Mouse (Mus musculus) myocyte (in vitro differentiated cells): ENCODE results near the gene Slc25a22. TPM values are rescaled to one million over a fixed set of nuclear protein-coding genes. Genes with fewer than 3 reads are reported as not detected.

Experiments
- H3K27me3 ChIP-seq: one replicate; pipeline ENCODE4 v1.6.1; 2011; ENCODE audit not compliant: control insufficient read depth, insufficient read depth, insufficient read length
- H3K36me3 ChIP-seq: one replicate; pipeline ENCODE4 v1.6.1; 2011; ENCODE audit not compliant: control insufficient read depth, insufficient read depth
- H3K4me2 ChIP-seq: one replicate; pipeline ENCODE4 v1.6.1; 2011; ENCODE audit warnings: low read depth, control low read depth
- H3K4me3 ChIP-seq: one replicate; pipeline ENCODE4 v1.5.1; 2011; ENCODE audit warnings: mild to moderate bottlenecking, control low read depth, moderate library complexity
- H3K79me2 ChIP-seq: one replicate; pipeline ENCODE4 v1.6.1; 2011; ENCODE audit not compliant: control insufficient read depth, insufficient read depth
- H3ac ChIP-seq: one replicate; pipeline ENCODE4 v1.6.1; 2011; ENCODE audit not compliant: control insufficient read depth, insufficient read length
- CEBPB ChIP-seq: IDR thresholded peaks from 2 replicates; pipeline ENCODE4 v1.6.1; 2011; ENCODE audit warnings: mild to moderate bottlenecking, moderate library complexity; ENCODE audit not compliant: poor library complexity, insufficient read depth, severe bottlenecking
- E2F4 ChIP-seq: IDR thresholded peaks from one replicate; pipeline ENCODE4 v1.6.1; 2011; ENCODE audit warnings: mild to moderate bottlenecking, control low read depth, moderate library complexity; ENCODE audit not compliant: insufficient read depth
- MAX ChIP-seq: IDR thresholded peaks from one replicate; pipeline ENCODE4 v1.6.1; 2011; ENCODE audit warnings: low read depth, mild to moderate bottlenecking, control low read depth
- MYOD1 ChIP-seq, 3 experiments: IDR thresholded peaks; one replicate each; pipeline ENCODE4 v1.6.1; 2011; ENCODE audit warnings: control low read depth in 2 of 3, low read depth in 2 of 3, mild to moderate bottlenecking in 2 of 3, moderate library complexity in 1 of 3; ENCODE audit not compliant: insufficient read length in 2 of 3, control insufficient read depth in 1 of 3
- MYOG ChIP-seq, 3 experiments: IDR thresholded peaks; one replicate each; pipeline ENCODE4 v1.6.1; 2011; ENCODE audit warnings: control low read depth in 2 of 3, low read depth in 2 of 3, mild to moderate bottlenecking in 2 of 3; ENCODE audit not compliant: insufficient read length in 2 of 3, control insufficient read depth in 1 of 3, insufficient read depth in 1 of 3
- POLR2A ChIP-seq: IDR thresholded peaks from one replicate; pipeline ENCODE4 v1.6.1; 2011; ENCODE audit warnings: low read depth, mild to moderate bottlenecking, control low read depth, moderate library complexity; ENCODE audit not compliant: insufficient read length
- POLR2AphosphoS2 ChIP-seq: IDR thresholded peaks from one replicate; pipeline ENCODE4 v1.6.1; 2011; ENCODE audit warnings: low read depth, control low read depth; ENCODE audit not compliant: insufficient read length
- REST ChIP-seq: IDR thresholded peaks from one replicate; pipeline ENCODE4 v1.6.1; 2011; ENCODE audit warnings: mild to moderate bottlenecking, control low read depth, moderate library complexity; ENCODE audit not compliant: insufficient read depth, insufficient read length
- SRF ChIP-seq: IDR thresholded peaks from one replicate; pipeline ENCODE4 v1.6.1; 2011; ENCODE audit warnings: low read depth; ENCODE audit not compliant: control insufficient read depth, insufficient read length
- TCF12 ChIP-seq: IDR thresholded peaks from one replicate; pipeline ENCODE4 v1.6.1; 2011; ENCODE audit warnings: mild to moderate bottlenecking, control low read depth; ENCODE audit not compliant: poor library complexity, insufficient read depth, severe bottlenecking
- TCF3 ChIP-seq: IDR thresholded peaks from one replicate; pipeline ENCODE4 v1.6.1; 2011; ENCODE audit warnings: low read depth, control low read depth; ENCODE audit not compliant: insufficient read length
- USF1 ChIP-seq: IDR thresholded peaks from one replicate; pipeline ENCODE4 v1.6.1; 2011; ENCODE audit warnings: low read depth, mild to moderate bottlenecking, control low read depth, moderate library complexity
- polyA plus RNA-seq: library from polyadenylated mRNA; unstranded; fragments of >200 nt; fragmentation: generic; extraction: Trizol; gene quantifications from one replicate; pipeline ENCODE4 v1.2.1, GENCODE M21; 2012; ENCODE audit warnings: missing spikeins

The Slc25a22 gene
- polyA plus RNA-seq, 1 experiment, result 8.8 TPM

DNA sequence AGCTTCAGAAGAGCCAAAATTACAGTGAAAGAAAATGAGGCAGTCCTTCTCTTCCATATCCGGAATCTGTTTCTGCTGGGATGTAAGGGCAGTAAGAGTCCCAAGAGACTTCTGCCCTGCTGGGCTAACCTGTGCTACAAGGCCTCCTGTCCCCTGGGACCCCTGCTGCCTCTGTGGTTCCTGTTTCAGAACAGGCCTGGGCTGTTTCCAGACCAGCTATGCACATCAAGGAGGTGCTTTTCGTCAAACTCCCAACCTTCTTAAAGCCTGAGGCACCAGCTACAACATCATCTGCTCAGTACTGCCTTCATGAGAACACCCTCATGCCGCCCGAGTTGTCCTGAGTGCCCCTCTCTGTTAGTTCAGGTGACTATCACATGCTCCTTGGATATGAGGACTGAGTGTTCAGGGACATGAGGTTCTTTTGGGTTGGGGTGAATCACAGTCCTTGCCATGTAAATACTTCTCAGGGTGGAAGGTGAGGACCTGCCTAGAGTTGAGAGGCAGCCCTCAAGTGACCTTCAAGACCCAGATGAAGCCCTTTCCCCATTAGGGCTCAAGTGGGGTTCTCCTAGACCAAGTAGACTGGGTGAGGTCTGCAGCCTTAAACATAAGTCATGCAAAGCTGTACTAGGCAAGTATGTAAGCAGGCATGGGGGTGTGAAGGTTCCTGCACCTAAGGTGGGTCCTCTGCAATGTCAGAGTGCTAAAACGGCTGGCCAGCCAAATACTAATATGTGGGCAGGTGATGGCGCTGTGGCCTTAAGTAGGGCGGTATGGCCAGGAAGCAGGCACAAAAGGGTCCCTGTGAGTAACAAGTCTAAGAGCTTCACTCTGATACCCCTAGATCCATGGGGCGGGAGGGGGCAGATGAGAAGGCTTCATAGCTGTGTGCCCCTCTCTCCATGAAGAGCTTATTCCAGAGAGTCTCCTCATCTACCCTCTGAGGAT is 19.7 kb downstream of the Slc25a22 start:
- no peaks in the 10 kb centered on the region for H3K79me2 ChIP-seq
- H3K27me3 ChIP-seq, result no peaks in the 10 kb centered on the region
- no peak overlapping the region for H3K4me2 ChIP-seq
- H3K4me3 ChIP-seq, result no peak overlapping the region
- TF ChIP-seq REST (no peak), MAX (no peak), MYOD1 (IDR thresholded peaks at IDR 0.05; ENCODE audit: control insufficient read depth in 1 of 3, insufficient read length in 2 of 3, low read depth in 2 of 3) (no peak), USF1 (no peak), TCF12 (no peak), POLR2AphosphoS2 (no peak), TCF3 (no peak), SRF (no peak), MYOG (IDR thresholded peaks at IDR 0.05; ENCODE audit: control insufficient read depth in 1 of 3, insufficient read depth in 1 of 3, insufficient read length in 2 of 3, low read depth in 2 of 3) (no peak), POLR2A (no peak), CEBPB (no peak)
- no peak overlapping the region for H3ac ChIP-seq
- no peaks in the 10 kb centered on the region for H3K36me3 ChIP-seq

DNA sequence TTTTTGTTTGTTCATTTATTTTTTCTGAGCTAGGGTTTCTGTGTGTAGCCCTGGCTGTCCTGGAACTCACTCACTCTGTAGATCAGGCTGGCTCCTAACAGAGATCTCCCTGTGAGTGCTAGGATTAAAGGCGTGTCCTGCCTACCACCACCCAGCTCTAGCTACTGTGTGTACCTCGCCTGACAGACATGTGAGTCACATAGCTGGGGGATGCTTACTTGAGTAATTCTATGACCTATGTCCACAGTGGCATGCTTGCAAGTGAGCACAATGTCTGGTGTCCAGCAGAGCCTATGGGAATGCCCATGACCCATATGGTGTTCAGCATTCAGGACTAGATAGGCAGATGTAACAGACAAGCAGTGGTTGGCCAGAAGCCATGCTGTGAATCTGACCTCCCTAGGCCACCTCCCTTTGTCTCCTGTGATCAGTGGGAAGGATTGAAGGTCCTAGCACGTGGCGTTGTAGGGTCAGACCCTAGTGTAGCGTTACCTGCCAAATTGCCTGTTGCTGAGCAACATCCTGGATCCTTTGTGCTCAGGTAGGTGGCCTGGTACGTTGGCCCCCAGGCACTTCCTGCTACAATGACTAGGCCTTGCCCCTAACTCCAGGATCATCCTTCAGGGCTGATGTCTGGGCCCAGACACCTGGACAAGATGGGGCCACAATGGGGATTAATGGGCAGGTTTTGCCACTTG is 21.4 kb downstream of the Slc25a22 start:
- Histone ChIP-seq H3K27me3 (no peaks in the 10 kb centered on the region), H3K36me3 (no peaks in the 10 kb centered on the region), H3ac (no peak overlapping the region), H3K4me3 (no peak overlapping the region), H3K79me2 (no peaks in the 10 kb centered on the region), H3K4me2 (no peak overlapping the region)
- TF ChIP-seq SRF, result no peak
- TF ChIP-seq MAX, result no peak
- no peak for TF ChIP-seq POLR2A
- no peak for TF ChIP-seq MYOD1 (IDR thresholded peaks at IDR 0.05; ENCODE audit: control insufficient read depth in 1 of 3, insufficient read length in 2 of 3, low read depth in 2 of 3)
- no peak for TF ChIP-seq TCF3
- no peak for TF ChIP-seq TCF12
- no peak for TF ChIP-seq E2F4
- TF ChIP-seq POLR2AphosphoS2, result no peak
- no peak for TF ChIP-seq CEBPB
- no peak for TF ChIP-seq MYOG (IDR thresholded peaks at IDR 0.05; ENCODE audit: control insufficient read depth in 1 of 3, insufficient read depth in 1 of 3, insufficient read length in 2 of 3, low read depth in 2 of 3)

DNA sequence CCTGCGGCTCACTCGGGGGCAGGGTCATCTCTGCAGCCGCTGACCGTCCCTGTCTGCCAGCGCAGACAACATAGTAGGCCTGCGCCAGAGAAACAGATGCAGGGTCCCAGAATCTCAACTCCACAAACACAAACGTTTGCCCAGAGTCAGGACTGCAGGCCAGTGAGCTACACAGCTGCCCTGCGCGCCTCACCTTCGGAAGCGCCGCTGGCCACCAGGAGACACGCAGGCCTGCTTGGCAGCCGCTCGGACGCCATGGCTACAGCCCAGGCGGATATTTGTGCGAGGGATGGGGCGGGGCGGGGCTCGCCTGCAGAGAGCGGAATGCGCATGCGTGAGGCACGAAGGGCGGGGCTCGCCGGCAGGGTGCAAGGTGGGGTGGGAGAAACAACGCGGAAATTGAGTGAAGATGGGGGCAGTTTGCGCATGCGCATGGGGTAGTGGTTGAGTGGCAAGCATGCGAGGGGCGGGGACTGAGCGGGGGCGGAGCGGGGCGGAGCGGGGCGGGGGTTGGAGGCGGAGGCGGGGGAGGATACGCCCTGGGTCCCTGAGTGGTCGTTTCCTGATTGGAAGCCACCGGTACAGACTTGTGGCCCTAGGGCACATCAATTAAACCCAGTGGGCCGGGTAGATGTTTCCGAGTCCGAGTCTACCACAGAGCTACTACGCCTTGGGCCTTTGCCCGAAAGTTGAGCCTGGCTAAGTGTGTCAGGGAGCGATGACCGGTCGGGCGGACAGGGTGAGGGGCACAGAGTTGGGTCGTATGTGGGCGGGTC is 23.7 kb downstream of the Slc25a22 start, which contains the start of gene Gatd1:
Gene Gatd1, minus strand, starts transcription at position 328 of the 776 bp plus-strand sequence.
- H3K36me3 ChIP-seq, result no peaks in the 10 kb centered on the region
- peak; percentile 96 for TF ChIP-seq POLR2A
- peak; percentile 90 for TF ChIP-seq POLR2AphosphoS2
- peak in 1 of 3 experiments; percentile 47 for TF ChIP-seq MYOD1 (IDR thresholded peaks at IDR 0.05; ENCODE audit: control insufficient read depth in 1 of 3, insufficient read length in 2 of 3, low read depth in 2 of 3)
- peak; percentile 21 for TF ChIP-seq REST
- no peak for TF ChIP-seq CEBPB
- H3K4me3 ChIP-seq, result peak within 1 kb of the TSS; percentile 69
- H3K79me2 ChIP-seq, result no peaks in the 10 kb centered on the region
- H3K27me3 ChIP-seq, result no peaks in the 10 kb centered on the region
- H3K4me2 ChIP-seq, result peak within 1 kb of the TSS; percentile 94
- H3ac ChIP-seq, result peak within 1 kb of the TSS; percentile 16

DNA sequence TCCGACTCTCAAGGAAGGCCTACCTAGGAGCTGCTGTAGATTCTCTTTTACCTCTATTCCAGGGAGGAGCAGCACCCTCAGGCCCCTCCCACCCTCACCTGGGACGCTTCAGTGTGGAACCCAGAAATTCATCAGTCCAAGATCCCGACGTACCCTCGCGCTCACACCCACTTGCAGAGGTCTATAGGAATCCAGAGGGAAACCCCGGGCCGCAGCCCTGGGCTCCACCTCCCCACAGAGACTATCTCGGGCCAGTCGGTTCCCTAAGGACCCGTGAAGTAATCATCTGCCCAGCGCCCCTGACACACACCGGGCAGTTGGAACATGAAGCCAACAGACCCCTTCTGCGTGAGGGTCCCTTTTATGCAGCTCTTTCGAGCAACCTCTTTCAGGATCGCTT is 24.4 kb downstream of the Slc25a22 start:
- Histone ChIP-seq H3ac (peak overlapping the region; percentile 16), H3K36me3 (no peaks in the 10 kb centered on the region), H3K4me3 (peak overlapping the region; percentile 69), H3K27me3 (no peaks in the 10 kb centered on the region), H3K4me2 (peak overlapping the region; percentile 86), H3K79me2 (no peaks in the 10 kb centered on the region)
- no peak for TF ChIP-seq SRF
- TF ChIP-seq REST, result no peak
- TF ChIP-seq POLR2A, result no peak
- no peak for TF ChIP-seq TCF12
- no peak for TF ChIP-seq USF1
- no peak for TF ChIP-seq MYOG (IDR thresholded peaks at IDR 0.05; ENCODE audit: control insufficient read depth in 1 of 3, insufficient read depth in 1 of 3, insufficient read length in 2 of 3, low read depth in 2 of 3)
- TF ChIP-seq TCF3, result no peak
- TF ChIP-seq MYOD1 (IDR thresholded peaks at IDR 0.05; ENCODE audit: control insufficient read depth in 1 of 3, insufficient read length in 2 of 3, low read depth in 2 of 3), result no peak
- TF ChIP-seq MAX, result no peak
- no peak for TF ChIP-seq POLR2AphosphoS2
- no peak for TF ChIP-seq E2F4
- TF ChIP-seq CEBPB, result no peak
